Mouse (Mus musculus) embryonic facial prominence, embryonic 15.5 days (tissue): ENCODE data around the gene Glmn. TPM values are rescaled to one million over a fixed set of nuclear protein-coding genes. Genes with fewer than 3 reads are reported as not detected.

Source experiments
- ATAC-seq: fragments of 200-750 bp; cut with Nextera tagmentation; 2 replicates; pipeline ENCODE4 v1.8.0; 2017; ENCODE audit warnings: low read depth, moderate TSS enrichment; ENCODE audit not compliant: insufficient number of reproducible peaks, low FRiP score, low TSS enrichment
- H3K27ac ChIP-seq: fragments of 300-500 bp; sonication (generic); replicated peaks from 2 replicates; pipeline ENCODE4 v1.5.1; 2015; ENCODE audit warnings: mild to moderate bottlenecking, inconsistent platforms
- H3K27me3 ChIP-seq: fragments of 300-500 bp; sonication (generic); 2 replicates; pipeline ENCODE4 v1.6.1; 2015; ENCODE audit warnings: inconsistent platforms
- H3K36me3 ChIP-seq: fragments of 300-500 bp; sonication (generic); 2 replicates; pipeline ENCODE4 v1.6.1; 2015; ENCODE audit warnings: mild to moderate bottlenecking, inconsistent platforms
- H3K4me1 ChIP-seq: fragments of 300-500 bp; sonication (generic); 2 replicates; pipeline ENCODE4 v1.6.1; 2015; ENCODE audit warnings: inconsistent platforms
- H3K4me2 ChIP-seq: fragments of 300-500 bp; sonication (generic); replicated peaks from 2 replicates; pipeline ENCODE4 v1.6.1; 2015; ENCODE audit warnings: mild to moderate bottlenecking, inconsistent platforms
- H3K4me3 ChIP-seq: fragments of 300-500 bp; sonication (generic); replicated peaks from 2 replicates; pipeline ENCODE4 v1.5.1; 2015; ENCODE audit warnings: mild to moderate bottlenecking, inconsistent platforms
- H3K9ac ChIP-seq: fragments of 300-500 bp; sonication (generic); 2 replicates; pipeline ENCODE4 v1.6.1; 2015; ENCODE audit warnings: inconsistent platforms
- H3K9me3 ChIP-seq: fragments of 300-500 bp; sonication (generic); replicated peaks from 2 replicates; pipeline ENCODE4 v1.6.1; 2016; ENCODE audit warnings: inconsistent platforms
- WGBS: fragments of 180-500 bp; shearing (Covaris S2); methylation state at CpG from one replicate; pipeline ENCODE4 v1.1.7; 2015; 5-methylcytosine and 5-hydroxymethylcytosine counted together
- polyA plus RNA-seq: library from polyadenylated mRNA; unstranded; fragments of >200 nt; fragmentation: Nextera tagmentation; extraction: Ambion mirVana; gene quantifications from 2 replicates; pipeline ENCODE4 v1.2.1, GENCODE M21; 2015

The Glmn gene
- polyA plus RNA-seq, 1 experiment from 2014 or later: 27.2 TPM

DNA sequence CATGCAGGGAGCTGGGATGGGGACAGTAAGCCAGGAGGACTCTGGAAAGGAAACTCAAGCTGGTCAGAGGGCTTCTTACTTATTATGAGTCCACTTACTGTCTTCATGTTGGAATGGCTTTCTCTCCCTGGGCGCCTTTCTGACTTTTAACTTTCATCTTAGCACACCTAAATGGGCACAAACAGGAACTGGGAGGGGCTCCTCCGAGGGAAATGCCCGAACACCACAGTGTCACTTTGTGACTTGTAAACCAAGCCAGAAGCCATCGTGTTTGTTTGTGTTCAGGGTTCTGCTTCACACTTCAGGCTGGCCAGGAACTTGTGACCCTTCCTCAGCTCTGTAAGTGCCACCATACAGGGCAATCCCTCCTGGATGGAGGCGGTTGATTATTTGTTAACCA is 43.4 kb downstream of the Glmn start:
- WGBS: 81% methylated on average over 5 of the region's 5 CpGs
- H3K36me3 ChIP-seq: peaks cover 35% of the 10 kb centered on the region

DNA sequence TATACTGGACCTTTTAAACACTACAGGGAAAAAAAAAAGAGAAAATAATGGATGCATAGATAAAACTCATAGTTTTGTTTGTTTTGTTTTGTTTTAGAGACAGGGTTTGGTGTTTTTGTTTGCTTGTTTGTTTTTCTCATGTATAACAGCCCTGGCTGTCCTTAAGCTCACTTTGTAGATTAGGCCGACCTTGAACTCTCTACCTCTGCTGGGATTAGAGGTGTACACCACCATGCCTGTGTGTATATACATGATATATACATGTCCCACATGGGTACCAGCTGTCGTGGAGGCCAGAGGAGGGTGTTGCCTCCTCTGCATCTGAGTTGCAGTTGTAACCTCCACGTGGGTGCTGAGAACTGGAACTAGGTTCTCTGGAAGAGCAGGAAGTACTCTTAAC is 49.2 kb downstream of the Glmn start:
- H3K27me3 ChIP-seq: no peaks in the 10 kb centered on the region
- 85% methylated on average over 3 of the region's 3 CpGs for WGBS
- H3K27ac ChIP-seq: no peak overlapping the region
- ATAC-seq: no peak
- no peak overlapping the region for H3K4me2 ChIP-seq
- peaks cover 14% of the 10 kb centered on the region; the same call in 1 of the 2 replicates for H3K36me3 ChIP-seq
- H3K9me3 ChIP-seq: no peaks in the 10 kb centered on the region
- H3K4me1 ChIP-seq: no peaks in the 10 kb centered on the region
- no peak overlapping the region for H3K9ac ChIP-seq
- H3K4me3 ChIP-seq: no peak overlapping the region

More for the DNA sequence above, 43.4 kb downstream of the Glmn start:
- H3K9me3 ChIP-seq: no peaks in the 10 kb centered on the region
- no peak overlapping the region for H3K9ac ChIP-seq
- H3K27me3 ChIP-seq: no peaks in the 10 kb centered on the region
- ATAC-seq: no peak
- no peak overlapping the region for H3K4me2 ChIP-seq
- H3K4me1 ChIP-seq: no peaks in the 10 kb centered on the region
- no peak overlapping the region for H3K27ac ChIP-seq
- no peak overlapping the region for H3K4me3 ChIP-seq

DNA sequence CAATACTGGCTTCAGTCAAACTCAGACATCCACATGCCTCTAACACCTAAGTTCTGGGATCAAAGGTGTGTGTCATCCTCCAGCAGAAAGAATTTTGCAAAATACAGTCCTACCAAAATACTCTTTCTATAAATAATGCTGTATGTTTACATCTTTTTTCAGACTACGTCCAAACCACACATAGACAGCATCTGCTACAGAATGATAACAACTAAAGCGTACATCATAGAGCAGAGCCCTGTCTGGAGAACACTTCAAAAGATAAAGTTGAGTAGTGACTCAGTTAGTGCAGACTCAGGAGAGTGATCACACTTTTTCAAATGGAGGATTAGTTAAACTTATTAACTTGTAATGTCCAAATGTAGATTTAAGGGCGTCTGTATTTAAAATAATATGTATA is 49.7 kb downstream of the Glmn start:
- H3K4me2 ChIP-seq: no peak overlapping the region
- no peak overlapping the region for H3K27ac ChIP-seq
- WGBS: 83% methylated on average over 3 of the region's 3 CpGs
- H3K4me1 ChIP-seq: no peaks in the 10 kb centered on the region
- H3K4me3 ChIP-seq: no peak overlapping the region
- H3K27me3 ChIP-seq: no peaks in the 10 kb centered on the region
- no peak for ATAC-seq
- H3K9me3 ChIP-seq: no peaks in the 10 kb centered on the region
- H3K36me3 ChIP-seq: peaks cover 14% of the 10 kb centered on the region; the same call in 1 of the 2 replicates
- no peak overlapping the region for H3K9ac ChIP-seq

DNA sequence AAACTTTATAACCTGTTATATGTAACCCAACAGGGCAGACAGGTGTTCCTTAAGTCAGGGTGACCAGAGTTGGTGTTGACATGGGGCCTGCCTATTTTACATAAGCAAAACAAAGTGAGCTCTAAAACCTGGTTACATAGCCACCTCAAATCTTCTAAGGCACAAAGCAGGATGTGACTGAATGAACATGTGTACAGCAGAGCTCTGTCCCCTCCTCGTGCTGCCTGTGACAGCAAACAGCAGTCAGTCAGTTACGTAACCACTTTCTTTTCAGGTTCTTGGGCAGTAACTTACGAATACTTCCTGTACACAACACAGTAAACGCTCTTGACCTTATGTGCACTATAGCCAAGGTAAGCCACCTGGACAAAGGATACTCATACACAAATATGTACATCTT is 51.8 kb downstream of the Glmn start:
- no peak for ATAC-seq
- H3K36me3 ChIP-seq: peaks cover 7% of the 10 kb centered on the region; the same call in 1 of the 2 replicates
- WGBS: 70% methylated on average over 4 of the region's 4 CpGs
- H3K4me1 ChIP-seq: no peaks in the 10 kb centered on the region
- H3K9me3 ChIP-seq: no peaks in the 10 kb centered on the region
- H3K27ac ChIP-seq: no peak overlapping the region
- no peak overlapping the region for H3K4me3 ChIP-seq
- H3K9ac ChIP-seq: no peak overlapping the region
- H3K4me2 ChIP-seq: no peak overlapping the region
- no peaks in the 10 kb centered on the region for H3K27me3 ChIP-seq

GRCm38 (mm10) chr5:107541696-107542095 is 56.0 kb downstream of the Glmn start:
- H3K27me3 ChIP-seq: no peaks in the 10 kb centered on the region
- H3K27ac ChIP-seq: no peak overlapping the region
- no peaks in the 10 kb centered on the region for H3K4me1 ChIP-seq
- WGBS: 31% methylated on average over 7 of the region's 7 CpGs
- no peak overlapping the region for H3K9ac ChIP-seq
- no peaks in the 10 kb centered on the region for H3K9me3 ChIP-seq
- no peak overlapping the region for H3K4me3 ChIP-seq
- H3K4me2 ChIP-seq: no peak overlapping the region
- H3K36me3 ChIP-seq: no peaks in the 10 kb centered on the region
- no peak for ATAC-seq

GRCm38 (mm10) chr5:107534581-107534980 is 63.1 kb downstream of the Glmn start, which contains the start of gene 1700028K03Rik:
Gene 1700028K03Rik (plus strand): TSS chr5:107534709.
- 76% methylated on average over 15 of the region's 15 CpGs for WGBS
- Histone ChIP-seq H3K4me1 (no peaks in the 10 kb centered on the region), H3K27me3 (no peaks in the 10 kb centered on the region), H3K27ac (no peak within 1 kb of the TSS), H3K9ac (no peak within 1 kb of the TSS), H3K9me3 (no peaks in the 10 kb centered on the region), H3K4me3 (no peak within 1 kb of the TSS), H3K36me3 (no peaks in the 10 kb centered on the region), H3K4me2 (no peak within 1 kb of the TSS)
- no peak for ATAC-seq

GRCm38 (mm10) chr5:107533590-107533989 is 64.1 kb downstream of the Glmn start:
- Histone ChIP-seq H3K27ac (no peak overlapping the region), H3K36me3 (no peaks in the 10 kb centered on the region), H3K9ac (no peak overlapping the region), H3K27me3 (no peaks in the 10 kb centered on the region), H3K4me3 (no peak overlapping the region), H3K9me3 (no peaks in the 10 kb centered on the region), H3K4me1 (no peaks in the 10 kb centered on the region), H3K4me2 (no peak overlapping the region)
- ATAC-seq: no peak
- 65% methylated on average over 2 of the region's 2 CpGs for WGBS

DNA sequence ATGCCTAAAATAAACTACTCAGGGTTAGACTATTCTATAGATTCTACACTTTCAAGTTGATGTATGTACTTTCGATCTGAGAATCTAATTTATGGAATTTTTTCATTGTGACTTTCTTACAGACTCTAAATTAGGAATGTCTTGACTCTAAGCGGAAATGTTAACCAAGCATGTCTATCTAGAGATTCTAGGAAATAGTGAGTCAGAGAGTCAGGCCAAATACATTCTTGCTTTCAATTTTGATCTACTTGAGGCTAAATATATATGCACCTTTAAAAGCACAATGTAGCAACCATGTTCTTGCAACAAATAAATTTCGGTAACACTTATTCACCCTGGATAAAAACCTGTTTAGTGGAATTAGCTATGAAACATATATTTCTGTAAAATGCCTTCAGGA is 68.8 kb downstream of the Glmn start:
- ATAC-seq: no peak
- WGBS: 84% methylated on average over 3 of the region's 3 CpGs
- no peak overlapping the region for H3K4me3 ChIP-seq
- no peak overlapping the region for H3K27ac ChIP-seq
- H3K4me2 ChIP-seq: no peak overlapping the region
- H3K4me1 ChIP-seq: no peaks in the 10 kb centered on the region
- no peaks in the 10 kb centered on the region for H3K36me3 ChIP-seq
- H3K9me3 ChIP-seq: no peaks in the 10 kb centered on the region
- H3K9ac ChIP-seq: no peak overlapping the region
- H3K27me3 ChIP-seq: no peaks in the 10 kb centered on the region

DNA sequence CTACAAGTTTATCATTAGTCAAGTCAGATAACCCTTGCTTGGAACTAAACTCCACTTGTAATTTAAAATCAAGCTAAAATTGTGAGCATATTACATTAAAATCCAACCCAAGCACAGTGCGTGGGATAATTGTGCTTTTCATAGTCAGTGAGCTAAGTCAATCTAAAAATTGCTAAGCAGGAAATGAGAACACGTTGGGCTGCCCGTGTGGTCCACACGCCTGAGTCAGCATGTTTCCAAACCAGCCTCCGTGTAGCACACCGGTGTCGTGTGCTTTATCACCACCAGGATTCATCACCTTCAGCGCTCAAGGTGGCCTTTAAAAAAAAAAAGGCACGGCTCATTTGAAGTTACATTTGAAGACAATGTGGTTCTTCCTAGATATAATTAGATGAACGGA is 73.4 kb downstream of the Glmn start:
- Histone ChIP-seq H3K4me2 (no peak overlapping the region), H3K9me3 (no peaks in the 10 kb centered on the region), H3K27me3 (no peaks in the 10 kb centered on the region), H3K36me3 (no peaks in the 10 kb centered on the region), H3K9ac (no peak overlapping the region), H3K4me3 (no peak overlapping the region), H3K4me1 (no peaks in the 10 kb centered on the region), H3K27ac (no peak overlapping the region)
- 72% methylated on average over 10 of the region's 10 CpGs for WGBS
- no peak for ATAC-seq

DNA sequence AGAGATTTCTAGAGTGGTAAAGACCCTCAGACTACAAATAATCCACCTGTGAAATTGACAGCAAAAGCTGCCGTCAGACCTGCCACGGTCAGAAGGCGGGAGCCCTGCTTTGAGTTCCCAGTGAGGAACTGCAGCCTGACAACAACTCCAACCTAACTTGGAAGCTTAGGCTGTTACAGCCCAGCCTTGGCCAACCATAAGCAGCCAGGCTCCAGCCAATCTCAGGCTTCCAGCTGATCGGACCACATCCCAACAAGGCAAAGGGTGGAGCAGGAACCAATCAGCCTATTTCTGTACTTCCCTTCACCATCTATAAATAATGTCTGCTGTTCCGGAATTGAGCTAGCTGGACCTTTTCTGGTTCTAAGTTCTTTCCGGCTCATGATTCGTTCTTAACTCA is 75.8 kb downstream of the Glmn start:
- Histone ChIP-seq H3K4me2 (no peak overlapping the region), H3K27ac (no peak overlapping the region), H3K9me3 (no peaks in the 10 kb centered on the region), H3K27me3 (no peaks in the 10 kb centered on the region), H3K4me1 (no peaks in the 10 kb centered on the region), H3K4me3 (no peak overlapping the region), H3K36me3 (no peaks in the 10 kb centered on the region), H3K9ac (no peak overlapping the region)
- 74% methylated on average over 7 of the region's 7 CpGs for WGBS
- no peak for ATAC-seq

- Histone ChIP-seq H3K36me3 (no peaks in the 10 kb centered on the region), H3K9me3 (no peaks in the 10 kb centered on the region), H3K4me2 (no peak overlapping the region), H3K4me1 (no peaks in the 10 kb centered on the region), H3K27ac (no peak overlapping the region), H3K4me3 (no peak overlapping the region), H3K27me3 (no peaks in the 10 kb centered on the region), H3K9ac (no peak overlapping the region)
- no peak for ATAC-seq
- WGBS: 85% methylated on average over 6 of the region's 6 CpGs
Measured at GRCm38 (mm10) chr5:107521386-107521785, 76.3 kb downstream of the Glmn start.

DNA sequence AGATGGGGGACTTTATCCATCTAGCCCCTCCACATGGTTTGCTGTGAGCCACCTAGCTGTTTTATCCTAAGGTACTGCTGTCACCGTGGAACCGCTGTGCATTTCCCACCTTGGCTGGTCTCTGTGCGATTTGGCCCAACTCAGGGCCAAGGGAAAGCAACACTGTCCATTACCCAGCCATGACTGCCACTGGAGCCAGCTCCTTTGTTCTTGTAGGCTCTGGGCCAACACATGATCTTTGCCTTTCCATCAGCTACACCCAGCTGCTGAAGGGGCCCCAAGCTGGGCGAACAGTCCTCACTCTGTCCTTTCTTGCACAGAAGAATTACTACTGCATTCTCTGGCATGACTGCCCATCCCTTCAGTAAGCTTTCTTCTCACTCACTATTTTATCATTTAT is 79.1 kb downstream of the Glmn start:
- Histone ChIP-seq H3K9ac (no peak overlapping the region), H3K27me3 (no peaks in the 10 kb centered on the region), H3K27ac (no peak overlapping the region), H3K36me3 (no peaks in the 10 kb centered on the region), H3K4me2 (no peak overlapping the region), H3K9me3 (no peaks in the 10 kb centered on the region), H3K4me1 (no peaks in the 10 kb centered on the region), H3K4me3 (no peak overlapping the region)
- 92% methylated on average over 4 of the region's 4 CpGs for whole genome bisulfite sequencing
- ATAC-seq: no peak
